9 mouse cellular contexts compared by ENCODE assay signal in genomic region chr6:120294056-120294784, GRCm38 (mm10). TPM values are rescaled to one million over a fixed set of nuclear protein-coding genes. Genes with fewer than 3 reads are reported as not detected.
DNase-seq lines count a peak whose midpoint lies in the region; ATAC-seq lines count a peak whose summit lies in the region.
"Had no signal": no experiment of that assay in that cellular context is flagged by ENCODE, and none has a peak within 500 bp of the region (broad histone marks: within the 10 kb centered on the region; RNA-seq: fewer than 3 reads in every experiment).

Gene D330020A13Rik (plus strand): TSS chr6:120294364.
Gene B4galnt3 (minus strand): TSS chr6:120294559.

- H3K4me1 ChIP-seq in forebrain, embryonic 14.5 days (ENCODE audit: control insufficient read depth, insufficient read depth, low read length), result peaks cover 2% of the 10 kb centered on the region; the same call in 1 of the 2 replicates
- peaks cover 7% of the 10 kb centered on the region; the same call in 1 of the 2 replicates for H3K4me1 ChIP-seq in intestine, embryonic 16.5 days (ENCODE audit: control insufficient read depth, insufficient read depth, low read length)
- H3K4me1 ChIP-seq in midbrain, embryonic 11.5 days (ENCODE audit: control insufficient read depth, insufficient read depth, low read length), result peaks cover 4% of the 10 kb centered on the region
- no peaks in the 10 kb centered on the region for H3K4me1 ChIP-seq in stomach, embryonic 16.5 days (ENCODE audit: control insufficient read depth, insufficient read depth, low read length)

- no peak for ATAC-seq in cerebellum, adult (ENCODE audit: insufficient number of reproducible peaks, low FRiP score, low TSS enrichment)
- peak; percentile 86 for ATAC-seq in forebrain, embryonic 14.5 days
- peak; percentile 85 for ATAC-seq in intestine, embryonic 16.5 days
- peak; percentile 79 for ATAC-seq in midbrain, embryonic 11.5 days (ENCODE audit: low FRiP score)
- peak; percentile 77 for ATAC-seq in stomach, embryonic 16.5 days (ENCODE audit: insufficient read depth, low FRiP score)

- WGBS in forebrain, embryonic 14.5 days, result under 1% methylated on average over 77 of the region's 79 CpGs
- under 1% methylated on average over 76 of the region's 79 CpGs for WGBS in intestine, embryonic 16.5 days
- under 1% methylated on average over 72 of the region's 79 CpGs for WGBS in midbrain, embryonic 11.5 days
- WGBS in stomach, embryonic 16.5 days, result under 1% methylated on average over 78 of the region's 79 CpGs

- intact Hi-C loops in left cerebral cortex, postnatal 36 days (cut with DNase I), result no loop called here

- H3K9me3 ChIP-seq in forebrain, embryonic 14.5 days (replicated peaks; ENCODE audit: control insufficient read depth, low read length), result no peaks in the 10 kb centered on the region
- H3K9me3 ChIP-seq in intestine, embryonic 16.5 days (ENCODE audit: control insufficient read depth, low read length), result no peaks in the 10 kb centered on the region
- H3K9me3 ChIP-seq in midbrain, embryonic 11.5 days (ENCODE audit: control insufficient read depth, low read length), result no peaks in the 10 kb centered on the region
- no peaks in the 10 kb centered on the region for H3K9me3 ChIP-seq in stomach, embryonic 16.5 days (replicated peaks; ENCODE audit: control insufficient read depth, low read length)

- peak within 1 kb of the TSS; percentile 61 for H3K4me3 ChIP-seq in forebrain, embryonic 14.5 days (ENCODE audit: low read depth, low read length)
- H3K4me3 ChIP-seq in intestine, embryonic 16.5 days (ENCODE audit: low read length), result peak within 1 kb of the TSS; percentile 61
- H3K4me3 ChIP-seq in midbrain, embryonic 11.5 days (ENCODE audit: low read depth, low read length), result peak within 1 kb of the TSS; percentile 65
- H3K4me3 ChIP-seq in stomach, embryonic 16.5 days (replicated peaks; ENCODE audit: low read length), result peak within 1 kb of the TSS; percentile 63

- no peaks in the 10 kb centered on the region for H3K36me3 ChIP-seq in forebrain, embryonic 14.5 days (ENCODE audit: control insufficient read depth, insufficient read depth, low read length)
- no peaks in the 10 kb centered on the region for H3K36me3 ChIP-seq in intestine, embryonic 16.5 days (ENCODE audit: control insufficient read depth, insufficient read depth, low read length)
- H3K36me3 ChIP-seq in midbrain, embryonic 11.5 days (ENCODE audit: control insufficient read depth, insufficient read depth, low read length), result no peaks in the 10 kb centered on the region
- H3K36me3 ChIP-seq in stomach, embryonic 16.5 days (ENCODE audit: control insufficient read depth, insufficient read depth, low read length), result no peaks in the 10 kb centered on the region

- no peak within 1 kb of the TSS for H3K27ac ChIP-seq in forebrain, embryonic 14.5 days (ENCODE audit: low read depth, low read length)
- H3K27ac ChIP-seq in intestine, embryonic 16.5 days (ENCODE audit: low read length), result peak within 1 kb of the TSS; percentile 65
- H3K27ac ChIP-seq in midbrain, embryonic 11.5 days (ENCODE audit: low read depth, low read length), result no peak within 1 kb of the TSS
- H3K27ac ChIP-seq in stomach, embryonic 16.5 days (ENCODE audit: low read length), result peak within 1 kb of the TSS; percentile 11; the same call in 1 of the 2 replicates

- H3K9ac ChIP-seq in forebrain, embryonic 14.5 days (ENCODE audit: low read length), result peak within 1 kb of the TSS; percentile 62
- H3K9ac ChIP-seq in intestine, embryonic 16.5 days (ENCODE audit: low read depth, low read length), result peak within 1 kb of the TSS; percentile 73
- peak within 1 kb of the TSS; percentile 59 for H3K9ac ChIP-seq in midbrain, embryonic 11.5 days (ENCODE audit: low read length)
- peak within 1 kb of the TSS; percentile 73 for H3K9ac ChIP-seq in stomach, embryonic 16.5 days (ENCODE audit: low read length)

- peak; percentile 7 for DNase-seq in cerebellum, adult 9-11 months
- DNase-seq in adrenal gland, postnatal 14 days, result peak; percentile 70
- peak; percentile 66 for DNase-seq in forebrain, embryonic 14.5 days (ENCODE audit: low spot score)
- peak; percentile 62 to 72 for DNase-seq in left cerebral cortex, postnatal 36 days (ENCODE audit: low spot score in 2 of 2)
- DNase-seq in midbrain, embryonic 11.5 days (ENCODE audit: low spot score, missing footprints), result peak; percentile 95

- peak within 1 kb of the TSS; percentile 99 for H3K4me2 ChIP-seq in forebrain, embryonic 14.5 days (ENCODE audit: low read length)
- peak within 1 kb of the TSS; percentile 97 for H3K4me2 ChIP-seq in intestine, embryonic 16.5 days (ENCODE audit: low read depth, low read length)
- peak within 1 kb of the TSS; percentile 99 for H3K4me2 ChIP-seq in midbrain, embryonic 11.5 days
- H3K4me2 ChIP-seq in stomach, embryonic 16.5 days (ENCODE audit: low read depth, low read length), result peak within 1 kb of the TSS; percentile 96

- H3K27me3 ChIP-seq in forebrain, embryonic 14.5 days (replicated peaks; ENCODE audit: control insufficient read depth, insufficient read depth, low read length), result peaks cover 10% of the 10 kb centered on the region; the same call in 1 of the 2 replicates
- no peaks in the 10 kb centered on the region; the same call in 1 of the 2 replicates for H3K27me3 ChIP-seq in intestine, embryonic 16.5 days (replicated peaks; ENCODE audit: control insufficient read depth, insufficient read depth, low read length)
- peaks cover 30% of the 10 kb centered on the region for H3K27me3 ChIP-seq in midbrain, embryonic 11.5 days (ENCODE audit: control insufficient read depth, insufficient read depth, low read length)
- H3K27me3 ChIP-seq in stomach, embryonic 16.5 days (ENCODE audit: control insufficient read depth, insufficient read depth, low read length), result peaks cover 5% of the 10 kb centered on the region; the same call in 1 of the 2 replicates

RNA-seq across cellular contexts. Expression of gene D330020A13Rik, which starts in this region (rescaled TPM):
- not detected in 2 replicates for total RNA-seq in adrenal gland, postnatal 14 days (2021)
- polyA plus RNA-seq in forebrain, embryonic 14.5 days (2014; fragmentation: Nextera tagmentation; extraction: Ambion mirVana), result not detected in 2 replicates
- polyA plus RNA-seq in intestine, embryonic 16.5 days (2015; fragmentation: Nextera tagmentation; extraction: Ambion mirVana), result 0.23 and 0.43 TPM in 2 replicates
- not detected for total RNA-seq in left cerebral cortex, postnatal 36 days (2021)
- polyA plus RNA-seq in midbrain, embryonic 11.5 days (2014; fragmentation: Nextera tagmentation; extraction: Ambion mirVana), result not detected in 2 replicates
- not detected in 2 replicates for polyA plus RNA-seq in stomach, embryonic 16.5 days (2015; fragmentation: Nextera tagmentation; extraction: Ambion mirVana)
- polyA plus RNA-seq: large intestine, adult 2 months had no signal

RNA-seq across cellular contexts. Expression of gene B4galnt3, which starts in this region (rescaled TPM):
- total RNA-seq in adrenal gland, postnatal 14 days (2021), result 5.4 and 5.6 TPM in 2 replicates
- polyA plus RNA-seq in forebrain, embryonic 14.5 days (2014; fragmentation: Nextera tagmentation; extraction: Ambion mirVana), result not detected in 2 replicates
- 1.1 and 1.3 TPM in 2 replicates for polyA plus RNA-seq in intestine, embryonic 16.5 days (2015; fragmentation: Nextera tagmentation; extraction: Ambion mirVana)
- total RNA-seq in left cerebral cortex, postnatal 36 days (2021), result under 1 TPM; 0.84 to 0.94 TPM
- polyA plus RNA-seq in midbrain, embryonic 11.5 days (2014; fragmentation: Nextera tagmentation; extraction: Ambion mirVana), result 0.07 and 0.14 TPM in 2 replicates
- 0.68 and 0.77 TPM in 2 replicates for polyA plus RNA-seq in stomach, embryonic 16.5 days (2015; fragmentation: Nextera tagmentation; extraction: Ambion mirVana)

Comparison
In these comparisons a context has a peak if more than half of its experiments do, and no peak if none do; other contexts are left out.
1. Peak in DNase-seq, ATAC-seq, H3K4me3 ChIP-seq, H3K9ac ChIP-seq and H3K4me2 ChIP-seq in forebrain, embryonic 14.5 days; RNA of the genes that start here not detected or under 1 TPM.
2. Peak in DNase-seq in left cerebral cortex, postnatal 36 days; RNA of the genes that start here not detected or under 1 TPM.
3. Peak in DNase-seq, ATAC-seq, H3K4me3 ChIP-seq, H3K9ac ChIP-seq and H3K4me2 ChIP-seq in midbrain, embryonic 11.5 days; RNA of the genes that start here not detected or under 1 TPM.
4. Peak in ATAC-seq, H3K4me3 ChIP-seq, H3K27ac ChIP-seq, H3K9ac ChIP-seq and H3K4me2 ChIP-seq in stomach, embryonic 16.5 days; RNA of the genes that start here not detected or under 1 TPM.
5. DNase-seq: peak in every context shown above with its lines; median percentile 95 in midbrain, embryonic 11.5 days; 70 in adrenal gland, postnatal 14 days; 67 in left cerebral cortex, postnatal 36 days; 66 in forebrain, embryonic 14.5 days; 7 in cerebellum, adult 9-11 months.